Mouse (Mus musculus) CH12.LX (cell line): ENCODE data around the gene Ptprd. TPM values are rescaled to one million over a fixed set of nuclear protein-coding genes. Genes with fewer than 3 reads are reported as not detected.

Source experiments
- DNase-seq: peaks from one replicate; pipeline ENCODE4 v3.0.0-alpha.2; 2013; ENCODE audit errors: extremely low read depth
- H3K27ac ChIP-seq: 2 replicates; pipeline ENCODE4 v1.5.1; 2012; ENCODE audit warnings: low read depth, mild to moderate bottlenecking, control low read depth, moderate library complexity; ENCODE audit not compliant: insufficient read depth
- H3K27me3 ChIP-seq: replicated peaks from 2 replicates; pipeline ENCODE3; 2012; ENCODE audit warnings: inconsistent platforms
- H3K36me3 ChIP-seq, 2 experiments: replicated peaks in 1 of 2; 2 replicates each; pipeline versions ENCODE3 to v1.6.1; 2012; ENCODE audit warnings: inconsistent platforms in 1 of 2, low read length in 1 of 2, mild to moderate bottlenecking in 1 of 2, mixed read lengths in 1 of 2, moderate library complexity in 1 of 2; ENCODE audit not compliant: control insufficient read depth in 1 of 2, insufficient read depth in 1 of 2
- H3K4me1 ChIP-seq, 2 experiments: 2 replicates each; pipeline ENCODE4 v1.6.1; 2012; ENCODE audit warnings: inconsistent platforms in 1 of 2, moderate library complexity in 1 of 2; ENCODE audit not compliant: insufficient read depth in 2 of 2, control insufficient read depth in 1 of 2
- H3K4me2 ChIP-seq: 2 replicates; pipeline ENCODE4 v1.6.1; 2012; ENCODE audit warnings: low read depth, mild to moderate bottlenecking, control low read depth; ENCODE audit not compliant: poor library complexity, insufficient read depth, severe bottlenecking
- H3K4me3 ChIP-seq, 3 experiments: fragments of 150-350 bp in 1 of 3; sonication (generic) in 1 of 3; replicated peaks in 1 of 3; 2 replicates each; pipeline versions ENCODE3 to v1.5.1; 2011 to 2012; ENCODE audit warnings: low read depth in 2 of 3, low read length in 2 of 3, mild to moderate bottlenecking in 2 of 3, moderate library complexity in 2 of 3, control low read depth in 1 of 3, improper control_type of control experiment in 1 of 3, inconsistent platforms in 1 of 3, mixed read lengths in 1 of 3; ENCODE audit not compliant: poor library complexity in 1 of 3
- H3K79me2 ChIP-seq: replicated peaks from 2 replicates; pipeline ENCODE4 v1.6.1; 2012; ENCODE audit warnings: mild to moderate bottlenecking, moderate library complexity; ENCODE audit not compliant: control insufficient read depth, poor library complexity, insufficient read depth, severe bottlenecking; ENCODE audit errors: extremely low read depth
- H3K9ac ChIP-seq: 2 replicates; pipeline ENCODE4 v1.6.1; 2012; ENCODE audit warnings: low read depth, mild to moderate bottlenecking, control low read depth, moderate library complexity; ENCODE audit not compliant: insufficient read depth
- H3K9me3 ChIP-seq: replicated peaks from 2 replicates; pipeline ENCODE3; 2012; ENCODE audit warnings: low read length, inconsistent platforms, mixed read lengths
- BHLHE40 ChIP-seq: IDR thresholded peaks from 2 replicates; pipeline ENCODE4 v1.6.1; 2011; ENCODE audit warnings: mild to moderate bottlenecking, low read depth, low read length, improper control_type of control experiment
- CHD2 ChIP-seq: IDR thresholded peaks from 2 replicates; pipeline ENCODE4 v1.6.1; 2011; ENCODE audit warnings: low read length, improper control_type of control experiment
- EP300 ChIP-seq: IDR thresholded peaks from 2 replicates; pipeline ENCODE4 v1.6.1; 2011; ENCODE audit warnings: low read length, improper control_type of control experiment
- ETS1 ChIP-seq: conservative IDR thresholded peaks from 2 replicates; pipeline ENCODE4 v1.6.1; 2012; ENCODE audit warnings: low read depth, mild to moderate bottlenecking, inconsistent platforms, low read length, improper control_type of control experiment, moderate library complexity
- HCFC1 ChIP-seq: IDR thresholded peaks from 2 replicates; pipeline ENCODE4 v1.6.1; 2012; ENCODE audit warnings: low read depth, mild to moderate bottlenecking, inconsistent platforms, low read length, improper control_type of control experiment
- JUN ChIP-seq: IDR thresholded peaks from 2 replicates; pipeline ENCODE4 v1.6.1; 2011; ENCODE audit warnings: low read depth, mild to moderate bottlenecking, low read length, improper control_type of control experiment, moderate library complexity; ENCODE audit not compliant: insufficient read depth
- JUND ChIP-seq: conservative IDR thresholded peaks from 2 replicates; pipeline ENCODE4 v1.6.1; 2011; ENCODE audit warnings: low read depth, low read length, improper control_type of control experiment
- MXI1 ChIP-seq: IDR thresholded peaks from 2 replicates; pipeline ENCODE4 v1.6.1; 2011; ENCODE audit warnings: mild to moderate bottlenecking, low read depth, low read length, improper control_type of control experiment
- NELFE ChIP-seq: IDR thresholded peaks from 2 replicates; pipeline ENCODE4 v1.6.1; 2011; ENCODE audit warnings: low read depth, low read length, improper control_type of control experiment
- POLR2A ChIP-seq: IDR thresholded peaks from 2 replicates; pipeline ENCODE4 v1.6.1; 2011; ENCODE audit warnings: low read depth, mild to moderate bottlenecking, improper control_type of control experiment, low read length
- POLR2AphosphoS2 ChIP-seq: IDR thresholded peaks from 2 replicates; pipeline ENCODE4 v1.6.1; 2011; ENCODE audit warnings: low read depth, low read length, improper control_type of control experiment
- RAD21 ChIP-seq: IDR thresholded peaks from 2 replicates; pipeline ENCODE4 v1.6.1; 2011; ENCODE audit warnings: low read depth, mild to moderate bottlenecking, low read length, improper control_type of control experiment, moderate library complexity
- RCOR1 ChIP-seq: conservative IDR thresholded peaks from 2 replicates; pipeline ENCODE4 v1.6.1; 2012; ENCODE audit warnings: low read depth, mild to moderate bottlenecking, inconsistent platforms, low read length, improper control_type of control experiment
- SMC3 ChIP-seq: IDR thresholded peaks from 2 replicates; pipeline ENCODE4 v1.6.1; 2011; ENCODE audit warnings: low read depth, low read length, improper control_type of control experiment
- TBP ChIP-seq: conservative IDR thresholded peaks from 2 replicates; pipeline ENCODE4 v1.6.1; 2011; ENCODE audit warnings: low read depth, low read length, improper control_type of control experiment
- TCF12 ChIP-seq: IDR thresholded peaks from 2 replicates; pipeline ENCODE4 v1.6.1; 2014; ENCODE audit warnings: low read depth, mild to moderate bottlenecking, inconsistent platforms, low read length, improper control_type of control experiment
- UBTF ChIP-seq: IDR thresholded peaks from 2 replicates; pipeline ENCODE4 v1.6.1; 2012; ENCODE audit warnings: low read depth, mild to moderate bottlenecking, inconsistent platforms, low read length, improper control_type of control experiment, moderate library complexity
- USF1 ChIP-seq: IDR thresholded peaks from 2 replicates; pipeline ENCODE4 v1.6.1; 2014; ENCODE audit warnings: low read depth, mild to moderate bottlenecking, inconsistent platforms, low read length, improper control_type of control experiment
- USF2 ChIP-seq: conservative IDR thresholded peaks from 2 replicates; pipeline ENCODE4 v1.6.1; 2011; ENCODE audit warnings: low read depth, low read length, improper control_type of control experiment
- ZC3H11A ChIP-seq: IDR thresholded peaks from 2 replicates; pipeline ENCODE4 v1.6.1; 2012; ENCODE audit warnings: low read depth, mild to moderate bottlenecking, inconsistent platforms, low read length, improper control_type of control experiment
- ZKSCAN1 ChIP-seq: IDR thresholded peaks from 2 replicates; pipeline ENCODE4 v1.6.1; 2012; ENCODE audit warnings: low read depth, inconsistent platforms, low read length, improper control_type of control experiment, borderline replicate concordance
- ZNF384 ChIP-seq: IDR thresholded peaks from 2 replicates; pipeline ENCODE4 v1.6.1; 2012; ENCODE audit warnings: low read depth, low read length, improper control_type of control experiment, inconsistent platforms
- dilution Hi-C: fragments of 300-500 bp; cut with MboI; formaldehyde crosslinking; loops from 2 replicates; pipeline ENCODE4 v1.14.3; 2020; ENCODE audit warnings: low sequenced_read_pairs; ENCODE audit not compliant: extremely low pct_unique_long_range_greater_than_20kb, extremely low pct_ligation_motif_present
- in situ Hi-C: fragments of 300-500 bp; cut with MboI; formaldehyde crosslinking; loops from 3 replicates; pipeline ENCODE4 v1.14.3; 2019; ENCODE audit warnings: low sequenced_read_pairs, low pct_ligation_motif_present, low pct_unique_long_range_greater_than_20kb, mixed read lengths
- polyA plus RNA-seq: library from polyadenylated mRNA; unstranded; fragments of >175 nt; gene quantifications from 2 replicates; pipeline ENCODE4 v1.2.1, GENCODE M21; 2012; ENCODE audit warnings: low read depth; ENCODE audit not compliant: insufficient read length
- total RNA-seq, 2 experiments: library from RNA; depleted of rRNA; stranded (reverse); fragments of 300-350 nt in 1 of 2; fragments of >200 nt in 1 of 2; gene quantifications; 2 replicates each; pipeline ENCODE4 v1.2.3; 2012 to 2014

Ptprd gene
- total and polyA plus RNA-seq, 3 experiments = not detected

- H3K36me3 ChIP-seq = no peaks in the 10 kb centered on the region
- no peak for DNase-seq
- no peak overlapping the region for H3K9ac ChIP-seq
- dilution Hi-C loops = no loop called here
- TF ChIP-seq EP300 (no peak), TCF12 (no peak), ZNF384 (no peak), USF1 (no peak), POLR2A (no peak), SMC3 (no peak), USF2 (no peak), JUN (no peak), POLR2AphosphoS2 (no peak), UBTF (no peak), CHD2 (no peak), BHLHE40 (no peak), ZKSCAN1 (no peak)
- in situ Hi-C loops = no loop called here
- peaks cover 23% of the 10 kb centered on the region for H3K9me3 ChIP-seq
- no peaks in the 10 kb centered on the region for H3K27me3 ChIP-seq
- no peak overlapping the region for H3K4me3 ChIP-seq
- H3K4me2 ChIP-seq = no peak overlapping the region
- no peaks in the 10 kb centered on the region for H3K4me1 ChIP-seq
- no peaks in the 10 kb centered on the region for H3K79me2 ChIP-seq
- H3K27ac ChIP-seq = no peak overlapping the region
Measured at GRCm38 (mm10) chr4:76024502-76024821, 2187.3 kb downstream of the Ptprd start.

- no peak overlapping the region for H3K27ac ChIP-seq
- H3K27me3 ChIP-seq = no peaks in the 10 kb centered on the region
- no peak for TF ChIP-seq TBP
- no peak for TF ChIP-seq ZC3H11A
- no peak for TF ChIP-seq CHD2
- no peak for TF ChIP-seq JUND
- TF ChIP-seq UBTF = no peak
- no peak for TF ChIP-seq NELFE
- TF ChIP-seq USF1 = no peak
- no peak for TF ChIP-seq HCFC1
- no peak for TF ChIP-seq JUN
- TF ChIP-seq RAD21 = no peak
- TF ChIP-seq USF2 = no peak
- no peak for TF ChIP-seq ETS1
- no peak for TF ChIP-seq TCF12
- TF ChIP-seq POLR2A = no peak
- no peak for TF ChIP-seq MXI1
- TF ChIP-seq RCOR1 = no peak
- no peak for TF ChIP-seq SMC3
- no peak overlapping the region for H3K4me3 ChIP-seq
- H3K9me3 ChIP-seq = peaks cover 23% of the 10 kb centered on the region
- DNase-seq = no peak
- dilution Hi-C loops = no loop called here
- H3K79me2 ChIP-seq = no peaks in the 10 kb centered on the region
- H3K9ac ChIP-seq = no peak overlapping the region
- in situ Hi-C loops = no loop called here
- no peaks in the 10 kb centered on the region for H3K36me3 ChIP-seq
- H3K4me1 ChIP-seq = no peaks in the 10 kb centered on the region
- H3K4me2 ChIP-seq = no peak overlapping the region
Measured at GRCm38 (mm10) chr4:76023756-76024501, 2187.8 kb downstream of the Ptprd start.
